Mouse (Mus musculus): ENCODE measurements around the gene Tango2.
A peak's percentile ranks its signal among the peaks of the same experiment; 100 is the strongest.

Gene Tango2

GRCm38 (mm10) chr16:18381621-18382258, 33.8 kb upstream of the Tango2 start:
- DNase-seq, result no peak

GRCm38 (mm10) chr16:18380495-18381063, 32.7 kb upstream of the Tango2 start:
- DNase-seq, result no peak

GRCm38 (mm10) chr16:18379338-18380001, 31.6 kb upstream of the Tango2 start:
- DNase-seq, result no peak

- no peak for DNase-seq
Observed at GRCm38 (mm10) chr16:18378489-18378888, 30.6 kb upstream of the Tango2 start.

- no peak for DNase-seq
Observed at GRCm38 (mm10) chr16:18377203-18377602, 29.3 kb upstream of the Tango2 start.

- no peak for DNase-seq
Observed at GRCm38 (mm10) chr16:18376297-18376954, 28.5 kb upstream of the Tango2 start.

GRCm38 (mm10) chr16:18373632-18374031, 25.7 kb upstream of the Tango2 start:
- DNase-seq, result no peak

- DNase-seq, result no peak
Observed at GRCm38 (mm10) chr16:18370197-18370596, 22.3 kb upstream of the Tango2 start.

- DNase-seq, result no peak
Observed at GRCm38 (mm10) chr16:18366849-18367248, 18.9 kb upstream of the Tango2 start.

- DNase-seq, result no peak
Observed at GRCm38 (mm10) chr16:18362948-18363347, 15.0 kb upstream of the Tango2 start.

GRCm38 (mm10) chr16:18360151-18360805, 12.4 kb upstream of the Tango2 start:
- DNase-seq, result peak; percentile 68

GRCm38 (mm10) chr16:18357977-18358376, 10.1 kb upstream of the Tango2 start:
- DNase-seq, result no peak

- no peak for DNase-seq
Observed at GRCm38 (mm10) chr16:18356961-18357360, 9.1 kb upstream of the Tango2 start.

GRCm38 (mm10) chr16:18353106-18353505, 5.2 kb upstream of the Tango2 start:
- DNase-seq, result no peak

- DNase-seq, result peak; percentile 66
Observed at GRCm38 (mm10) chr16:18351313-18352055, 3.6 kb upstream of the Tango2 start.

- DNase-seq, result peak; percentile 38
Observed at GRCm38 (mm10) chr16:18349761-18350325, 1.9 kb upstream of the Tango2 start.

- no peak for DNase-seq
Observed at GRCm38 (mm10) chr16:18348601-18349175, 785 bp upstream of the Tango2 start.

- peak; percentile 90 for DNase-seq
Observed at GRCm38 (mm10) chr16:18345243-18345642, 2.7 kb downstream of the Tango2 start.

GRCm38 (mm10) chr16:18343778-18344177, 4.1 kb downstream of the Tango2 start:
- DNase-seq, result peak; percentile 95

GRCm38 (mm10) chr16:18342650-18343570, 5.0 kb downstream of the Tango2 start:
- DNase-seq, result peak; percentile 34

- no peak for DNase-seq
Observed at GRCm38 (mm10) chr16:18342076-18342475, 5.8 kb downstream of the Tango2 start.

Data from cerebellum, adult 11 months (tissue).